Mouse (Mus musculus) lung, postnatal 0 days (tissue): ENCODE data around the gene Camk2g. TPM values are rescaled to one million over a fixed set of nuclear protein-coding genes. Genes with fewer than 3 reads are reported as not detected.

ENCODE experiments used
- ATAC-seq: fragments of 200-750 bp; cut with Nextera tagmentation; 2 replicates; pipeline ENCODE4 v1.8.0; 2017; ENCODE audit warnings: moderate library complexity
- DNase-seq: peaks from one replicate; pipeline ENCODE4 v3.0.0-alpha.2; 2016; ENCODE audit warnings: low spot score
- H3K27ac ChIP-seq: fragments of 300-500 bp; sonication (generic); 2 replicates; pipeline ENCODE4 v1.5.1; 2014; ENCODE audit warnings: antibody characterized with exemption, mild to moderate bottlenecking, low read length, mixed read lengths
- H3K27me3 ChIP-seq: fragments of 300-500 bp; sonication (generic); replicated peaks from 2 replicates; pipeline ENCODE4 v1.6.1; 2014; ENCODE audit warnings: low read length, mixed read lengths; ENCODE audit not compliant: insufficient read depth
- H3K36me3 ChIP-seq: fragments of 300-500 bp; sonication (generic); 2 replicates; pipeline ENCODE4 v1.6.1; 2014; ENCODE audit warnings: low read length, mixed read lengths; ENCODE audit not compliant: insufficient read depth
- H3K4me1 ChIP-seq: fragments of 300-500 bp; sonication (generic); 2 replicates; pipeline ENCODE4 v1.6.1; 2014; ENCODE audit warnings: antibody characterized with exemption, low read depth, low read length, mixed read lengths; ENCODE audit not compliant: insufficient read depth
- H3K4me2 ChIP-seq: fragments of 300-500 bp; sonication (generic); replicated peaks from 2 replicates; pipeline ENCODE4 v1.6.1; 2014; ENCODE audit warnings: low read depth, mild to moderate bottlenecking, low read length, moderate library complexity, mixed read lengths
- H3K4me3 ChIP-seq: fragments of 300-500 bp; sonication (generic); 2 replicates; pipeline ENCODE4 v1.5.1; 2014; ENCODE audit warnings: low read depth, low read length
- H3K9ac ChIP-seq: fragments of 300-500 bp; sonication (generic); replicated peaks from 2 replicates; pipeline ENCODE4 v1.6.1; 2014; ENCODE audit warnings: low read depth, mild to moderate bottlenecking
- H3K9me3 ChIP-seq: fragments of 300-500 bp; sonication (generic); 2 replicates; pipeline ENCODE4 v1.6.1; 2016; ENCODE audit warnings: low read length, mixed read lengths
- CTCF ChIP-seq: IDR thresholded peaks from 2 replicates; pipeline ENCODE4 v1.5.1; 2016; ENCODE audit warnings: antibody characterized with exemption, mild to moderate bottlenecking
- EP300 ChIP-seq: IDR thresholded peaks from 2 replicates; pipeline ENCODE4 v1.6.1; 2016; ENCODE audit warnings: antibody characterized with exemption, mild to moderate bottlenecking, control low read depth
- WGBS: fragments of 180-500 bp; shearing (Covaris S2); extraction: QIAGEN DNeasy Blood & Tissue Kit; methylation state at CpG from one replicate; pipeline ENCODE4 v1.1.7; 2014; 5-methylcytosine and 5-hydroxymethylcytosine counted together
- microRNA-seq: library from miRNA; unstranded; fragments of <30 nt; microRNA quantifications from one replicate; pipeline ENCODE4, GENCODE M21; 2016
- polyA plus RNA-seq: library from polyadenylated mRNA; unstranded; fragments of >200 nt; fragmentation: Nextera tagmentation; extraction: Ambion mirVana; gene quantifications from 2 replicates; pipeline ENCODE4 v1.2.1, GENCODE M21; 2015

The Camk2g gene
- polyA plus RNA-seq, 1 experiment from 2014 or later: 36.6 TPM

GRCm38 (mm10) chr14:20694185-20694883 is 99.6 kb downstream of the Camk2g start:
- Histone ChIP-seq H3K27me3 (no peaks in the 10 kb centered on the region), H3K27ac (peak overlapping the region; percentile 96), H3K9me3 (no peaks in the 10 kb centered on the region), H3K9ac (peak overlapping the region; percentile 82), H3K4me1 (peaks cover 16% of the 10 kb centered on the region), H3K4me3 (peak overlapping the region; percentile 95), H3K36me3 (peaks cover 12% of the 10 kb centered on the region), H3K4me2 (peak overlapping the region; percentile 81)
- DNase-seq (no peak), ATAC-seq (no peak)
- no peak for TF ChIP-seq CTCF
- no peak for TF ChIP-seq EP300
- WGBS: 44% methylated on average over 13 of the region's 13 CpGs

- no peak overlapping the region for H3K9ac ChIP-seq
- no peaks in the 10 kb centered on the region for H3K27me3 ChIP-seq
- no peak overlapping the region for H3K4me3 ChIP-seq
- 82% methylated on average over 10 of the region's 10 CpGs for WGBS
- peaks cover 16% of the 10 kb centered on the region for H3K4me1 ChIP-seq
- H3K27ac ChIP-seq: no peak overlapping the region
- H3K4me2 ChIP-seq: no peak overlapping the region
- ATAC-seq: no peak
- no peaks in the 10 kb centered on the region for H3K9me3 ChIP-seq
- H3K36me3 ChIP-seq: peaks cover 19% of the 10 kb centered on the region
- TF ChIP-seq CTCF (no peak), EP300 (no peak)
- DNase-seq: no peak
These were observed 100.2 kb downstream of the Camk2g start for GRCm38 (mm10) chr14:20693589-20694101.

GRCm38 (mm10) chr14:20691772-20692171 is 102.1 kb downstream of the Camk2g start:
- Histone ChIP-seq H3K9ac (no peak overlapping the region), H3K36me3 (peaks cover 38% of the 10 kb centered on the region), H3K9me3 (no peaks in the 10 kb centered on the region), H3K4me3 (no peak overlapping the region), H3K27me3 (no peaks in the 10 kb centered on the region), H3K4me1 (peaks cover 14% of the 10 kb centered on the region), H3K27ac (no peak overlapping the region), H3K4me2 (no peak overlapping the region)
- ATAC-seq (no peak), DNase-seq (no peak)
- TF ChIP-seq CTCF: no peak
- no peak for TF ChIP-seq EP300
- WGBS: 92% methylated on average over 6 of the region's 6 CpGs

- no peak overlapping the region for H3K9ac ChIP-seq
- no peaks in the 10 kb centered on the region for H3K27me3 ChIP-seq
- H3K9me3 ChIP-seq: no peaks in the 10 kb centered on the region
- H3K36me3 ChIP-seq: peaks cover 60% of the 10 kb centered on the region
- TF ChIP-seq EP300 (no peak), CTCF (no peak)
- H3K27ac ChIP-seq: no peak overlapping the region
- WGBS: 83% methylated on average over 2 of the region's 2 CpGs
- no peaks in the 10 kb centered on the region; the same call in 1 of the 2 replicates for H3K4me1 ChIP-seq
- no peak overlapping the region for H3K4me3 ChIP-seq
- ATAC-seq (no peak), DNase-seq (no peak)
- H3K4me2 ChIP-seq: no peak overlapping the region
These were observed 104.9 kb downstream of the Camk2g start for GRCm38 (mm10) chr14:20689009-20689408.

GRCm38 (mm10) chr14:20686576-20686975 is 107.3 kb downstream of the Camk2g start:
- no peak for ATAC-seq

More at GRCm38 (mm10) chr14:20686576-20686975, 107.3 kb downstream of the Camk2g start:
- H3K9me3 ChIP-seq: no peaks in the 10 kb centered on the region
- H3K36me3 ChIP-seq: peaks cover 76% of the 10 kb centered on the region
- H3K9ac ChIP-seq: no peak overlapping the region
- no peaks in the 10 kb centered on the region for H3K27me3 ChIP-seq
- H3K27ac ChIP-seq: no peak overlapping the region
- WGBS: 96% methylated on average over 3 of the region's 3 CpGs
- H3K4me2 ChIP-seq: no peak overlapping the region
- no peak overlapping the region for H3K4me3 ChIP-seq
- no peaks in the 10 kb centered on the region for H3K4me1 ChIP-seq
- no peak for DNase-seq
- TF ChIP-seq CTCF (no peak), EP300 (no peak)

Small RNA genes within 50 kb of the gene (microRNA-seq; reads per million reads assigned to microRNA genes)
- gene Mir6946: 2.7 reads per million, percentile 5 among the genes with 10 or more reads in this experiment

Other genes with a start within 250 kb of the Camk2g start
- 24.2 and 26.6 TPM in 2 replicates for gene Ppp3cb, start 247.5 kb downstream of the Camk2g start, polyA plus RNA-seq
- 3.9 and 5.0 TPM in 2 replicates for gene Usp54, start 153.0 kb downstream of the Camk2g start, polyA plus RNA-seq
- gene Myoz1, start 137.5 kb downstream of the Camk2g start, polyA plus RNA-seq: 0.38 and 0.40 TPM in 2 replicates
- 0.63 and 0.96 TPM in 2 replicates for gene Synpo2l, start 125.7 kb downstream of the Camk2g start, polyA plus RNA-seq
- 37.6 and 40.1 TPM in 2 replicates for gene Sec24c, start 119.8 kb downstream of the Camk2g start, polyA plus RNA-seq
- gene Fut11, start 99.1 kb downstream of the Camk2g start, polyA plus RNA-seq: 24.2 and 26.3 TPM in 2 replicates
- 109 and 114 TPM in 2 replicates for gene Chchd1, start 91.1 kb downstream of the Camk2g start, polyA plus RNA-seq
- 21.7 and 24.1 TPM in 2 replicates for gene Zswim8, start 86.5 kb downstream of the Camk2g start, polyA plus RNA-seq
- gene Ndst2, start 59.5 kb downstream of the Camk2g start, polyA plus RNA-seq: 12.9 and 15.6 TPM in 2 replicates
- gene Plau, start 42.6 kb upstream of the Camk2g start, polyA plus RNA-seq: 1.0 and 1.7 TPM in 2 replicates
- gene Vcl, start 135.3 kb upstream of the Camk2g start, polyA plus RNA-seq: 42.8 and 60.1 TPM in 2 replicates